Mouse (Mus musculus): ENCODE measurements around the gene Olfr765. TPM values are rescaled to one million over a fixed set of nuclear protein-coding genes. Genes with fewer than 3 reads are reported as not detected.
"Not testable (repeated sequence)": the region's sequence is repeated elsewhere in the genome, so short reads cannot be mapped to it uniquely, and the experiment has no call there.

The Olfr765 gene
- total and polyA plus RNA-seq, 3 experiments: not detected

DNA sequence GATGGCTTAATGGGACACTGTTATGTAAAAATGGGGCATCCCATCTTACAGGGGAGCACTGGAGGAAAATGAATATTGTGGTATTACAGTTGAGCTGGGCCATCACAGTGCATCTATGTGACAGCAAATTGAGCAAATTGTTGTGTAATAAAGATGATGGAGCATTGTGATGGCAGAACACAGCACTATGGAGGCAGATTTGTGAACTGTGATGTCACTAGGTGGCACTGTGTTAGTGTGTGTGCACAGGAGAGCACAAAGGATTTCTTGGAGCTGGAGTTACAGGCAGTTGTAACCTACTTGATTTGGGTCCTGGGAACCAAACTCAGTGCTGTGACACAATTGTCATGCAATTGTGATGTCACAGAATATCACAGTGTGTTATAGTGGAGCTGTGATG, 26.5 kb downstream of the Olfr765 start:
- Histone ChIP-seq H3K9me3 (replicated peaks; ENCODE audit: insufficient read depth, low read length) (no peaks in the 10 kb centered on the region), H3K27ac (ENCODE audit: control insufficient read depth, low read depth, low read length) (no peak overlapping the region), H3K36me3 (ENCODE audit: control insufficient read depth in 1 of 2, insufficient read depth in 2 of 2, low read length in 2 of 2) (no peaks in the 10 kb centered on the region), H3K4me1 (ENCODE audit: control insufficient read depth in 1 of 2, insufficient read depth in 2 of 2, low read length in 2 of 2) (no peaks in the 10 kb centered on the region), H3K27me3 (ENCODE audit: control insufficient read depth in 1 of 2, insufficient read depth in 2 of 2, low read length in 2 of 2) (no peaks in the 10 kb centered on the region), H3K9ac (ENCODE audit: control insufficient read depth, low read depth, low read length, poor library complexity, severe bottlenecking) (no peak overlapping the region), H3K79me2 (ENCODE audit: control insufficient read depth, insufficient read depth, low read length, poor library complexity) (no peaks in the 10 kb centered on the region), H3K4me3 (ENCODE audit: control insufficient read depth in 1 of 2, insufficient read depth in 1 of 2, low read depth in 2 of 2, low read length in 2 of 2) (no peak overlapping the region)
- TF ChIP-seq MAFK (IDR thresholded peaks at IDR 0.05; ENCODE audit: borderline replicate concordance, low read depth, low read length): no peak
- TF ChIP-seq CTCF (IDR thresholded peaks at IDR 0.05 in 2 of 3, conservative IDR thresholded peaks at IDR 0.05 in 1 of 3; ENCODE audit: control insufficient read depth in 1 of 3, insufficient read depth in 1 of 3, low read depth in 2 of 3, low read length in 3 of 3, poor library complexity in 1 of 3, severe bottlenecking in 1 of 3): peak in 2 of 3 experiments; percentile 16 to 26; a peak in 2 of 6 replicates
- TF ChIP-seq HCFC1 (IDR thresholded peaks at IDR 0.05; ENCODE audit: low read depth, low read length): no peak
- no peak for DNase-seq (ENCODE audit: low read depth, low spot score)

DNA sequence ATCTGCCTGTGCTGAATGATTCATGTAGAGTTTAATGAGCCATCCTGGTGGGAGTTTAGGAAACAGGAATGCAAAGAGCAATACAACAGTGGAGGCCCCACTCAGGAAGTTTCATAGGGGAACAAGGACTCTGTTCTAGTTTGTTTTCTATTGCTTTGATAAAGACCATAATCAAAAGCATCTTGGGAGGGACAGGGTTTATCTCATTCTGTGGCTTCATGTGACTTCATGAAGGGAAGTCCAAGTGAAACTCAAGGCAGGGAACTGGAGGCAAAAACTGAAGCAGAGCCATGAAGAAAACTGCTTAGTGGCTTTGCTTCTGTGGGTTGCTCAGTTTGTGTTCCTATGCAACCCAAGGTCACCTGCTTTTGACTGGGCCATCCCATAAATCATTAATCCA, 35.3 kb downstream of the Olfr765 start:
- Histone ChIP-seq H3K27ac (ENCODE audit: control insufficient read depth, low read depth, low read length) (no peak overlapping the region), H3K9ac (ENCODE audit: control insufficient read depth, low read depth, low read length, poor library complexity, severe bottlenecking) (no peak overlapping the region), H3K4me3 (ENCODE audit: control insufficient read depth in 1 of 2, insufficient read depth in 1 of 2, low read depth in 2 of 2, low read length in 2 of 2) (no peak overlapping the region), H3K36me3 (ENCODE audit: control insufficient read depth in 1 of 2, insufficient read depth in 2 of 2, low read length in 2 of 2) (no peaks in the 10 kb centered on the region), H3K27me3 (ENCODE audit: control insufficient read depth in 1 of 2, insufficient read depth in 2 of 2, low read length in 2 of 2) (no peaks in the 10 kb centered on the region), H3K4me1 (ENCODE audit: control insufficient read depth in 1 of 2, insufficient read depth in 2 of 2, low read length in 2 of 2) (peaks cover 0 to 4% of the 10 kb centered on the region in 2 experiments; a peak in 2 of 4 replicates), H3K79me2 (ENCODE audit: control insufficient read depth, insufficient read depth, low read length, poor library complexity) (no peaks in the 10 kb centered on the region), H3K9me3 (replicated peaks; ENCODE audit: insufficient read depth, low read length) (no peaks in the 10 kb centered on the region)
- DNase-seq (ENCODE audit: low read depth, low spot score): no peak
- TF ChIP-seq USF1 (IDR thresholded peaks at IDR 0.05; ENCODE audit: low read depth, low read length) (peak; percentile 65; the same call in 1 of the 2 replicates), ZNF384 (IDR thresholded peaks at IDR 0.05; ENCODE audit: low read depth, low read length) (no peak), TBP (IDR thresholded peaks at IDR 0.05; ENCODE audit: low read depth, low read length) (no peak), SMC3 (IDR thresholded peaks at IDR 0.05; ENCODE audit: low read depth, low read length) (no peak), E2F4 (IDR thresholded peaks at IDR 0.05; ENCODE audit: borderline replicate concordance, low read depth, low read length) (no peak), MAFK (IDR thresholded peaks at IDR 0.05; ENCODE audit: borderline replicate concordance, low read depth, low read length) (no peak)

GRCm38 (mm10) chr10:129011511-129011910, 38.3 kb downstream of the Olfr765 start:
- H3K4me1 ChIP-seq (ENCODE audit: control insufficient read depth in 1 of 2, insufficient read depth in 2 of 2, low read length in 2 of 2); DNase-seq (ENCODE audit: low read depth, low spot score); H3K9me3 ChIP-seq (replicated peaks; ENCODE audit: insufficient read depth, low read length); H3K27ac ChIP-seq (ENCODE audit: control insufficient read depth, low read depth, low read length); H3K79me2 ChIP-seq (ENCODE audit: control insufficient read depth, insufficient read depth, low read length, poor library complexity); H3K36me3 ChIP-seq (ENCODE audit: control insufficient read depth in 1 of 2, insufficient read depth in 2 of 2, low read length in 2 of 2); H3K27me3 ChIP-seq (ENCODE audit: control insufficient read depth in 1 of 2, insufficient read depth in 2 of 2, low read length in 2 of 2); H3K9ac ChIP-seq (ENCODE audit: control insufficient read depth, low read depth, low read length, poor library complexity, severe bottlenecking); H3K4me3 ChIP-seq (ENCODE audit: control insufficient read depth in 1 of 2, insufficient read depth in 1 of 2, low read depth in 2 of 2, low read length in 2 of 2): not testable (repeated sequence)

GRCm38 (mm10) chr10:129010288-129010841, 39.4 kb downstream of the Olfr765 start, which contains the start of gene Olfr763:
Olfr763 (plus strand) TSS chr10:129010791.
- Histone ChIP-seq H3K79me2 (ENCODE audit: control insufficient read depth, insufficient read depth, low read length, poor library complexity) (no peaks in the 10 kb centered on the region), H3K4me1 (ENCODE audit: control insufficient read depth in 1 of 2, insufficient read depth in 2 of 2, low read length in 2 of 2) (peaks cover 0 to 4% of the 10 kb centered on the region in 2 experiments; a peak in 2 of 4 replicates), H3K27me3 (ENCODE audit: control insufficient read depth in 1 of 2, insufficient read depth in 2 of 2, low read length in 2 of 2) (no peaks in the 10 kb centered on the region), H3K9ac (ENCODE audit: control insufficient read depth, low read depth, low read length, poor library complexity, severe bottlenecking) (no peak within 1 kb of the TSS), H3K9me3 (replicated peaks; ENCODE audit: insufficient read depth, low read length) (no peaks in the 10 kb centered on the region), H3K27ac (ENCODE audit: control insufficient read depth, low read depth, low read length) (no peak within 1 kb of the TSS), H3K36me3 (ENCODE audit: control insufficient read depth in 1 of 2, insufficient read depth in 2 of 2, low read length in 2 of 2) (no peaks in the 10 kb centered on the region), H3K4me3 (ENCODE audit: control insufficient read depth in 1 of 2, insufficient read depth in 1 of 2, low read depth in 2 of 2, low read length in 2 of 2) (no peak within 1 kb of the TSS)
- DNase-seq (ENCODE audit: low read depth, low spot score): no peak
- no peak for TF ChIP-seq ZNF384 (IDR thresholded peaks at IDR 0.05; ENCODE audit: low read depth, low read length)
- TF ChIP-seq ZC3H11A (IDR thresholded peaks at IDR 0.05; ENCODE audit: low read depth, low read length): no peak
- no peak for TF ChIP-seq USF1 (IDR thresholded peaks at IDR 0.05; ENCODE audit: low read depth, low read length)
- no peak for TF ChIP-seq MAX (IDR thresholded peaks at IDR 0.05; ENCODE audit: low read length)
- no peak for TF ChIP-seq NELFE (IDR thresholded peaks at IDR 0.05; ENCODE audit: low read depth, low read length)
- TF ChIP-seq SIN3A (IDR thresholded peaks at IDR 0.05; ENCODE audit: low read length): no peak
- TF ChIP-seq MYC (IDR thresholded peaks at IDR 0.05; ENCODE audit: low read depth, low read length): no peak
- no peak for TF ChIP-seq MAFK (IDR thresholded peaks at IDR 0.05; ENCODE audit: borderline replicate concordance, low read depth, low read length)
- no peak for TF ChIP-seq EP300 (IDR thresholded peaks at IDR 0.05; ENCODE audit: low read depth in 1 of 2, low read length in 2 of 2)
- no peak for TF ChIP-seq CHD2 (IDR thresholded peaks at IDR 0.05; ENCODE audit: low read length)
- no peak for TF ChIP-seq UBTF (IDR thresholded peaks at IDR 0.05; ENCODE audit: borderline replicate concordance, insufficient read depth, low read depth, low read length)
- no peak for TF ChIP-seq ELF1 (IDR thresholded peaks at IDR 0.05; ENCODE audit: low read depth, low read length)
- TF ChIP-seq JUND (IDR thresholded peaks at IDR 0.05; ENCODE audit: low read depth, low read length): no peak
- TF ChIP-seq POLR2AphosphoS2 (IDR thresholded peaks at IDR 0.05; ENCODE audit: low read length): no peak
- TF ChIP-seq GATA1 (IDR thresholded peaks at IDR 0.05; ENCODE audit: low read depth, low read length): no peak
- no peak for TF ChIP-seq HCFC1 (IDR thresholded peaks at IDR 0.05; ENCODE audit: low read depth, low read length)
- no peak for TF ChIP-seq MXI1 (IDR thresholded peaks at IDR 0.05; ENCODE audit: low read depth, low read length)

Data from MEL (cell line).